Mouse (Mus musculus): Measurements from ENCODE around the gene Macrod2. TPM values are rescaled to one million over a fixed set of nuclear protein-coding genes. Genes with fewer than 3 reads are reported as not detected.
A peak's percentile ranks its signal among the peaks of the same experiment; 100 is the strongest.
"Not testable (repeated sequence)": the region's sequence is repeated elsewhere in the genome, so short reads cannot be mapped to it uniquely, and the experiment has no call there.

Macrod2 gene
- polyA plus RNA-seq, 2 experiments from 2014 or later, result not detected

DNA sequence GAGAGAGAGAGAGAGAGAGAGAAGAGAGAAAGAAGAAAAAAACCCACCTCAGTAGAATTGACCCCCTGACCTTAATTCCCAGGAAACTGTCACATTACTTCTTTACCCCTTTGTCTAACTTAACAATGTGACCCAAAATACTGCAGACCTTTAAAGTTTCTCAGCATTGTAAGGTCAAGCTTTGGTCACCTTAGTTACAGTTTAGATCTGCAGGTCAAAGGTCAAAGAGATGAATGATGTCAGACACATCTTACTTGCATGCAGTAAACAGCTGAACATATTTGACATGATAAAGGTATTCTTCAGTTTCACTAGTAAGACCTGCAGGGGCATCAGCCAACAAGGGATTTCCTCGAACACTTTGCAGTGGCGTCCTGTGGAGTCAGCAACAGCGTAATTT, 309.0 kb downstream of the Macrod2 start:
- no peak for ATAC-seq

DNA sequence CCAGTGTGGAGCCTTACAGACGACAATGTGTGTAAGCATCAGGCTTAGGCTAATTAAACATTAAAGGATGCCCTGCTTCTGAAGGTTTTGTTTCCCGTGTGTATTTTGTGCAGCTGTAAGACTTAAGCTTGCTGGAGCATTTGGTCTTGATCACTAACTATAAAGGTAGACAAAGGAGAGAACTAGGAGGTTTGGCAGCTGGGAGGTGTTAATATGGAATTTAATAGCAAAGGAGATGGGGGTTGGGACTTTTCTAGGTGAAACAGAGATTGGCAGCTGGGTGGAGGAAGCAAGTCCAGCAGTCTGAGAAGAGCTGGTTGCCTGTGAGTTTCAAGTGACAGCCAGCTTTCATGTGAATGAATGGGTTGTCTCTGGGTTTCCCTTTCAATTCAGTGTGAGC, 310.2 kb downstream of the Macrod2 start:
- ATAC-seq, result no peak

DNA sequence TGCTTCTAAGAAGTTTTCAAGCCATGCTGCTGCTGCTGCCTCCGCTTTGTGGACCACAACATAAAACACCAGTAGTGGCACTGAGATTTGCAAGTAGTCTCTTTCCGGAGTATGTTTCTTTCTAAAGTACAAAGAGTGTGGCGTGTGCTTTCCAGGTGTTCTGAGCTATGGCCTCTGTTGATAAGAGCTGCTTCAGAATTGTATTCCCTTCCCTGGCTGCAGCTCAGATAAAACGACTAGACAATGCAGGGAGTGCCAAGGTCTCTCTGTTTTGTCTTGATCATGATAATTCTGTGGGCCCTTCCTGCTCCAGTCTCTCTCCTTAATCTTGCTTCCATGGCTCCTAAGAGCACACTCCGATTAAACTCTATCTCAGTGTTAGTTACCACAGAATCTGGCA, 312.4 kb downstream of the Macrod2 start:
- no peak for ATAC-seq

DNA sequence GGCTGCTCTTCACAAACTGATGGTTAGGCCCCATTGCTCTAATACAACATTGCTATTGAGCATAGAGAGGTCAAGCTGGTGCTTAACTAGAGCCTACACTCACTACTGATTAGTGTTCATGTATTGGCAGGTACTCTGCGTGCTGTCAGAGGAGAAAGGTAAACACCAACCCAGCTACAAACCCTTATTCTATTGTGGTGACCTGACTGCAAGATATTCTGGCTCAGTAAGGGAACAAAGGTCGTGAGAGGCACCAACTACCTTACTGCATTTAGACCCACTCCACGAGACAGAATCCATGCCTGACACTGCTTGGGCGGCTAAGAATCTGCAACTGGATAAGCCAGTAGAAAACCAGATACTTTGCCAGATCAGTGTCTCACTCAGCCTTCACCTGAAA, 320.7 kb downstream of the Macrod2 start:
- no peak for ATAC-seq

DNA sequence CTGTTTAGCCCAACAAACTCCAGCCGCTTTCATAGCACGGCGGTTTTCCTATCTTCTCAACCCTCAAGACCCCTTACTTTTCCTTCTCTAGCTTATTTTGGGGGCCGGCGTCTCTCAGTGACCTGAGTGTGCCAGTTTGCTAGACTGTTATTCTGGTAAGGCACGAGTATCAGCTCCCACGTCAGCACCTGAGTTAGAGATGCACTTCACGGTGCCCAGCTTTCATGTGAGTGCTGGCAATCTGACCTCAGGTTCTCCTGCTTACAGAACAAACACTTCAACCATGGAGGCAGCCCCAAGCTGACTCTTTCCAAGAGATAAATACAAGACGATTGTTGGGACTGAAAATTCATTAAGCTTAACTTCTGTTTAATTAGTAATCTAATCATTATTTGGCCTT, 322.3 kb downstream of the Macrod2 start:
- ATAC-seq, result no peak

DNA sequence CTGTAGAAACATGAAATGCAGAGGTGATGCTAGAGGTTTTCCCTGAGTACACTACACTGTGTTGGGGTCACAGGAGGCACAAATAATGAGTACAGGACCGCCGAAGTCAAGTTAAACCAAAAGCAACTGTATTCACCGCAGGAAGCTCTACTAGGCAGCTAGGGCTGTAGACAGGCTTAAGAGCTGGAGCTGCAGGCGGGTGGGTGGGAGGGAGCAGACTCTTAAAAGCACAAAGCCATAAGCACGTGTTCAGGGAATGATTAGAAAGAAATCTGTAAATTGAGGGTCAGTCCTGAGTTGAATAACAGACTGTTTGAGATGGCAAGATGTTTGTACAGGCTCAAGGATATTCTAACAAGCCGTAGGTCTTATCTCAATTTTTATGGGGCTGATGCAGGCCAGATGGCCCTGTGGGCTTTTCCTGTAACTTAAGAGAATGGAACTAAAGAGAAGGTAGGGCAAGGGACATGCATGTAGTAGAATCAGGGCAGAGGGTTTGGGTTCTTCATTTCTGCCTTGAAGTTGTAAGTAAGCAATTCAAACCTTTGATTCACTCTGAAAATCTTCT, 337.6 kb downstream of the Macrod2 start:
- no peak for ATAC-seq

DNA sequence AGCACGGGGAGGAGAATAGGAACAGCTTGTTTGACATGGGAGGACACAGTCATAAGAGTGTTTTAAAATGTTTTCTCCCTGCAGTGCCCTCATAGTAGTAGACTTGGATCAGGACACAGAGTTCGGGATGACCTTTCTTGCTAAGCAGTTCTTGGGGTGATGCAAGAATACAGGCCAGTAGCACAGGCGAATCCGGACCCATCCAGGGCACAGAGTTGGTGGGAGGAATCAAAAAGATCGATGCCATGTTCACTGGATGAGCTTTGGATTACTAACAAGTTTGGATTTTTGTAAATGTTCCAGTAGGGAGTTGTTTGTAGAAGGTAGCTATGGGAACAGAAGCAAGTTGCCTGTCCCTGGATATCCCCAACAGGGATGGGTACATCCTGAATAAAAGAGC, 345.4 kb downstream of the Macrod2 start:
- ATAC-seq, result no peak

DNA sequence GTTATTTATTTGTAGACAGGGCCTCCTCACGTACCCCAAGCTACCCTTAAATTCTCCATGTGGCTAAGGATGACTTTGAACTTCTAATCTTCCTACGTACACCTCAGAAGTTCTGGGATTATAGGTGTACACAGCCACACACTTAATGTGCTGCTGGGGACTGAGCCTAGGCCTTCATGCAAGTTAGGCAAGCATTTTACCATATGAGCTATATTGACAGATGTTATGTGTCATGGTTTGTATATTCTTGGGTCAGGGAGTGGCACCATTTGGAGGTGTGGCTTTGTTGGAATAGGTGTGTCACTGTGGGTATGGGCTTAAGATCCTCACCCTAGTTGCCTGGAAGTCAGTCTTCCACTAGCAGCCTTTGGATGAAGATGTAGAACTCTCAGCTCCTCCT, 347.8 kb downstream of the Macrod2 start:
- ATAC-seq, result not testable (repeated sequence)

DNA sequence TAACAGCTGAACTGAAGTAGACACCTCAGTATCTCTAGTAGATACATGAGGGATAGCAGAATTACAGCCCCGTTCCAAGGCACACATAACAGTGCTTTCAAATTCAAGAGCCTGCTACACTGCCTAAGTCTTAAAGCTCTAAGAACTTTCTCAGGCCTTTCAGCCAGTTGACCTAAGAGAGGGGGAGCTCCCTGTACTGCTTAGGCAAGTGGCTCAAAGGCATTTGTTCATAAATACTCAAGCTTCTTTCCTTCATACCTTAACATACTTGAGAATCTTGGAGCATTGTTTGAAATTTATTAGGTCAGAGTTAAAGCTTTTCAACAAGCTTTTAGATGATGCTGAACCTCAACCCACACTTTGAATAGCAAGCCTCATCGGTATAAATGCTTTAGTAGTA, 363.8 kb downstream of the Macrod2 start:
- ATAC-seq, result no peak

DNA sequence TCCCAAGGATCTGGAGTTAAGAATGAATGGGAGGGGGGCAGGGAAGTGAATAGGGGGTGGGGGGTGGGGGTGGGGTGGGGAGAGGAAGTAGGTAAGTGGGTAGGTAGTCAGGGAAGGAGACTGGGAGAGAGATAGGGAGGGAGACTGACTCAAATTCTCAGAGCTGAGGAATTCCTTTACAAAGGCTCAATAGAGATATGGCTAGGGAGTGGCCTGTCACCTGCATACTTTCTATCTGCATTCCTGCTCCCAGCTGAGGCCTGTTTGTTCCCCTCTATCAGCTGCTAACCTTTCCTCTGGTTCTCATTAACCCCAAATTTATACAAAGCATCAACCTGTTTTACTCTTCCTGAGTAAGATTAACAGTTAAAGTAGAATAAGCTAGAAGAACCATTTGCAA, 364.6 kb downstream of the Macrod2 start:
- no peak for ATAC-seq

DNA sequence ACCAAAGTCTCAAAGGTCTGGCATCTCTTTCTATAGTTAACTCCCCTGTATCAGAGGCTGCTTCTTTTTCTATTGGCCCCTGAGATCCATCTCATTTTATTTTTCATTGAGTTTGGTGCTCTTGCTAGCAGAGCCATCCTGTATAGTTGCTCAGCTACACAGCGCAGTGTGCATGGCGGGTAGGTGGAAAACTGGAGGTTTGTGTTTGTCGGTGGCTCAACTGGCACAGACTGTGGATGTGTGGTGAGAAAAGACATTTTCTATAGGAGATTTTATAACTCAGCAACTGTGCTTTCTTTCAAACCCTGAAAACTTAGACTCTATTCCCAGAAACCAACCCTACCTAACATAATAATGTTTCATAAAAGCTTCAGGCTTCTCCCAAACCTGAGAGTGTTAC, 365.0 kb downstream of the Macrod2 start:
- no peak for ATAC-seq

DNA sequence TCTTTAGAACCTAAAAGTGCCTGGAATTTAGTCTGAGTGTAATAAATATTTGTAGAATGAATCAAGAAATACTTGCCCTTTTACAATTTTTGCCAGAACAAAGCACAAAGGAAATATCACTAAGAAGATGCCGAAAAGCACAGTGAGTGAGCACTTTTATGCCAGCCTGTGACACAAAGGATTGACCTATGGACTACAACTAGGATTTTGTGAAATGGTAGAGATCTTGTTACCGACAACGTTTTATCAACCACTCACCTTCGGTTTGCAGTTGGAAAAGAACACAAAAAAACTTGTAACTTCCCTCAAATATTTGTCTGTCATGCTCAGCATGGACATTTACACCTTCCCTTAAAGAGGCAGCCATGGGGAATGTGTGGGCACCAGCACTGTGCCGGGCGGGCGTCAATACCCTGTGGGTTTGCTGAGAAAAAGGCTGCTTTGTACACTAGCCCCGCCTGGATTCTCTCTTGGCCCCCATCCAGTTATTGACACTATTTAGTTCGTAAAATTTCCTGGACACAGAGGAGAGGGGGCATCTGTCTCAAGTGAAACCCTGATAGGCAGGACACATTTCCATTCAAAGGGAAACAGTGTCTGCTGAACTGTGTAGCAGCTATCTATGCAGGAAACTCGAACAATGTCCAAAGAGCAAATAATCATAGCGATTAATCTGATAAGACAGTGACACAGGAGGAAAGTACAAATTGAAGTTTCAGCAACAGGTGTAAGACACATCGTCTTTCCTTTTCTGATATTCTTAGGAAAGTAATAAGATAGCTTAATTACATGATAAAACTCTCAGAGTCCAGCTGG, 368.2 kb downstream of the Macrod2 start:
- ATAC-seq, result no peak

DNA sequence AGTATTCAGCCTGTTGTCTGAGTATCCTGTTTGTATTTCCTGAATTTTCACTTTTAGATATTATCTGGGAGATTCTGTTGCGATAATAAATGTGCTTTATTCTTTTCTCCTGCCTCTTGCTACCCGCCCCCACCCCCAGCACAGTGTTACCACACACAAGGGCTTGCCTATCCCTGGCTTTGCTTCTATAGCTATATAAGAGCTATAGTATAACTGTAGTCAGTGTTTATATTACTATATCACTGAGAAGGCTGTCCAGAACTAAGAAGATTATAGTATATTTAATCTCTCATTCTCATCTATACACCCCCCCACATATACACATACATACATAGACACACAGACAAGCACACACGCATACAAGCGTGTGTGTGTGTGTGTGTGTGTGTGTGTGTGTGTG, 374.4 kb downstream of the Macrod2 start:
- no peak for ATAC-seq

DNA sequence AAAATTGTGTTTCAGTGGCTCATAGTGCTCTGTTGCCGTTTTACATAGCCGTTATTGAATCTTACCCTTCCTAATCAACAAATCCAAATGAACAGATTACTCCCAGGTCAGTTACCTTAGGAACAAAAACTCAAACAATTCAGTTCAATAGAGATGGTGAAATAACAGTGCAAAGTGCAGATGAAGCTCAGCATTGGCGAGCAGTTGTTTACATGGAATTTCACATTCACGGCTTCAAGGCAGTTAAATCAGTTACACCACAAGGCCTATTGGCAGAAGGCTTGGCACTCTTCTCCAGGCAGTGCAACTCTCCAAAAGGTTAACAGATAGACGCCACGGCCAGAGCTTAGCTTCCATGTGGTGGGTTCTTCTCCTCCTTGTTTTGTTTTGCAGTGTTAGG, 377.7 kb downstream of the Macrod2 start:
- no peak for ATAC-seq

DNA sequence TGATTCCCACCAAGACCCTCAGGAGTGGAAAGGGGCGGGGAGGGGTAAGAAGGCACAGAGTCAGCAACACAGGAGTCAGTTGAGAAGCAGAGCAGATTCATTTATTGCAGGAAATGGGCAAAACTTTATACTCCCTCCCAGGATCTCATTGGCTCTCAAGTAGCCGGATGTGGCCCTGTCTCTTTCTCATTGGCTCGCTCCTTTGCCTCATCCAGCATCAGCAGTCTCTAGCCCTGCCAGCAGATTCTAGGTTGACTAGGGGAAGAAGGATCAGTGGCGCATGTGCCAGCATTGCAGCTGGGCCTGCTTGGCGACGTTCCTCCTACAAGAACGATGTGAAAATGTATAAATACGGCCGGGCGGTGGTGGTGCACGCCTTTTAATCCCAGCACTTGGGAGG, 378.3 kb downstream of the Macrod2 start:
- no peak for ATAC-seq

DNA sequence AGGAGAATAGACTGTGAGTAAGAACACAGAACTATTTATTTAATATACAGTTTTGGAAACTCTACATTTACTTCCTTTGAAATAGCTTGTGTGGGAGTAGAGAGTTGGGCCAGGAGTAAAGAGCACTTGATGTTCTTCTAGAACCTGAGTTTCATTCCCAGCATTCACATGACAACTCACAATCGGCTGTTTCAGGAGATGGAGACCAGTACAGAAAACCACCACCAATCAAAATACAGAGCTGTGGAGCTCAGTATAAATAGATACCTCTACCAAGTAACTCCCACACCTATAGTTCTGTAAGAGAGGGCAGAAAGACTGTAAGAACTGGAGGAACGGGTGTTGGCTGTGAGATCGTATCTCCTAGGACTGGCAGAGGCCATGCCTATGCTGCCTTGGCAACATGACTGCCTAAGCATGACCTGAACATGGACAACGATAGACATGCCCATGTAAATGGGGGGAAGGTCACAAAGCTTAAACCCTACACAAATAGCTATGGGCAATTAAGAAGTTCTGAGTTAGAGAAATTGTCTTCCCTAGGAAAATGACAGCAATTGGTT, 379.8 kb downstream of the Macrod2 start:
- no peak for ATAC-seq

DNA sequence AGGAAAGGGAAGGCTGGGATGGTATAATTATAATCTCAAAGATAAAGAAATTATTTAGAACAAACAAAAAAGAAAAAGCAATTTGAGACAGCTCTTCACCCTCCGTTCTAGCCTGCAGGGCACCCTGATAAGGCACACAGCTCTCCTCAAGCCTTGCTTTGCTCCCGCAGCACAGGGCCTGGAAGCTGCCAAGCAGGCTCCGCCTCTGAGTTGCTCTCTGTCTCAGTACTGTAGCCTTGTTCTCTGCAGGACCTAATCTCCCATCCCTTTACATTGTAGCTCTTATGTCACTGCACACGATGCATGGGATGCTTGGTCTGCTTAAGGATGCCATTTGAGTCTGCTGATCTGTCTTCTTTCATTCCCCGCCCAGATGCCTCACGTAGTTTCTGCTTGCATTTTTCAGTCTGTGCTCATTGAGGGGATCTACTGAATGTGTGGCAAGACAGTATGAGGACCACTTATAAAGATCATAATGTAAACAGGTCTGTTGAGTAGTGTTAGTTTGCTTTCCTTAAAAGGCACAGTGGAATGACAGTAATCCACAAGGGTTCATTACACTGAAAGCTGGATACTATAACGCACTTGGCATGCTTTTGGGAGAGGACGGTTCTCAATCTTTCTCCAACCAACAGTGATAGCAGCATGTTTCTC, 380.5 kb downstream of the Macrod2 start:
- ATAC-seq, result no peak

DNA sequence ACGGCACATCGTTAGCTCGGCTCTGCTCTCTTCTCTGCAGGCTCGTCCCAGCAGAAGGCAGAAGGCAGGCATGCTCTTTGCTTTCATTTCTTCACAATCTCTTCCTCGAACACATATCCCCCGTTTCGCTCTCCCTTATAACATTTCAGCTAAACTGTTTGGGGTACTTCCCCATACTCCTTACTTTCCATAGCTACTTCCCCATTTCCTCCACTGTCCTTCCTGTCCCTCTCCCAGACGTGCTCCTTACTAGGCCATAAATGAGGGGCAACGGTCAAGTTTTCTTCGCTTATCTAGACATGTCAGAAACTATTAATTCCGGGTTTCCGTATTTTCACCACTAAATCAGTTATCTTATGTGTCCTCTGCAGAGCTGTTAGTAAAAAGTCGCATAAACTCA, 383.1 kb downstream of the Macrod2 start:
- ATAC-seq, result no peak

DNA sequence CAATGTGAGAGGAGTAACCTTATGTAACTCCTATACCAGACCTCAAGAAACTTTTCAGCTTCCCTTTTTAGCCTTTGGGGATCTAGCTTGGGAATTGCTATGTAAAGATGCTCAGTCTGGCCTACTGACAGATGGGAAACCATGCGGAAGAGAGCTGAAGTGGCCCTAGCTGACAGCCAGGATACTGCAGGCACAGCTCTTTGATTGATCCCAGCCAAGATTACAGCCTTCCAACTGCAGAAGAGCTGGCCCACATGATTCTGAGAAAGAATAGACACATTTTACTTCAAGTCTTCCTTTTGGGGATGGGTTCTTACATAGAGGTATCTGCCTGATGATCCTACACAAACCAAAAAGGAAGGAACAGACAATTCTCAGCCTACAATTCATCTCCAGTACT, 387.9 kb downstream of the Macrod2 start:
- no peak for ATAC-seq

DNA sequence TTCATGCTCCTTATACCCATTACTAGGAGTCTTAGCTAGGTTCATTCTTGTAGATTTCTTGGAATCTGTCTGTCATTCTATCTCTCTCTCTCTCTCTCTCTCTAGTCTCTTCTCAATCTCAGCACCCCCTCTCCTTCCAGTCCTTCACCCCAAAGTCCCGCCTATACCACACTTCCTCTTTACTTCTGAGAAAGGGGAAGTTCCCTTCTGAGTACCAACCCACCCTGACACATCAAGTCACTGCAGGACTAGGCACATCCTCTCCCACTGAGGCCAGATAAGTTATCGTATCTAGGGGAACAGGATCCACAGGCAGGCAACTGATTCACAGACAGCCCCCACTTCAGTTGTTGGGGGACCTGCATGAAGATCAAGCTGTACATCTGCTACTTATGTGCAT, 389.5 kb downstream of the Macrod2 start:
- peak; percentile 66 for ATAC-seq

DNA sequence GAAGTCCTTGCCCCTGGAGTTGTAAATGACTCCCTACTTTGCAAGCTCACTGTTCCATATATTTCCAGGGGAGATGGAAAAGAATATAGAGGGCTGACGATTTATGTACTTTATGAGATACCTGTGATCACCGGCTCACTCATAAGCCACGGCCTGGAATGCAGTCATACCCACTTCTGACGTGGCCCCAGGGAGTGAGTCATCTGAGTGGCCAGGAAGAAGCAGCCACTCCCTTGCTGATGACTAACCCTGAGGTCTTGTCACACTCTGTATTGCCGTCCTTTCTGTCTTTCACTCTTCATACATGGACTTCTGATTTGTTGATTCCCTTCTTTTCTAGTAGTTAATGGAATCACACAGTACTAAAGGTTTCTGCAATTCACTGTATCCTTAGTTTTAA, 395.3 kb downstream of the Macrod2 start:
- no peak for ATAC-seq

DNA sequence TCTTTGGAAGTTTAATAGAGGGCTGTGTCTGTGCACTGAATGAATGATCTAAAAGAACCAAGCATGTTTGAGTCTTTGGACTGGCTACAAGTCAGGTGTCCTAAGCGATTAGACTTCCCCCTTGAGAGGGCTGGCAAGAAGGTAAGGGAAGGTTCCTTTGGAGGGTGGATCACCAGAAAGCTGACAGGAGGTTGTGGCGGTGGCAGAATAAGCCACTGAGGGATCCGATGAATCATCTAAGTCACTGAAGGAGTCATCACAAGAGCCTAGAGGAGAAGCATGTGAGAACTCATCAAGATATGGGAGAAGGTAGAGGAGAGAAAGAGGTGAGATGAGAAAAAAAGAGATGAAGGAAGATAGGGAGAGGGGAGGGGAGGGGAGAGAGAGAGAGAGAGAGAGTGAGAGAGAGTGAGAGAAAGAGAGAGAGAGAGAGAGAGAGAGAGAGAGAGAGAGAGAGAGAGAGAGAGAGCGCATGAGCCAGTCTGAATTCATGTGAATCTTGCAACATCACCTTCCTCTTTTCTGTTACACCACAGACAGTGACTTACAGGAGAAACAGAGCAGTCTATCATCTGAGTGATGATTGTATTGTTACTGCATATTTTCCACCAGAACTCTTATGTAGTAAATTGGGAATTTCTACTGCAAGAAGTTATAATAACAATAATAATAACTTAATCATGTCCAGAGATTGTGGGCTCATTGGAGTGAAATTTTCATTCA, 398.9 kb downstream of the Macrod2 start:
- ATAC-seq, result no peak

DNA sequence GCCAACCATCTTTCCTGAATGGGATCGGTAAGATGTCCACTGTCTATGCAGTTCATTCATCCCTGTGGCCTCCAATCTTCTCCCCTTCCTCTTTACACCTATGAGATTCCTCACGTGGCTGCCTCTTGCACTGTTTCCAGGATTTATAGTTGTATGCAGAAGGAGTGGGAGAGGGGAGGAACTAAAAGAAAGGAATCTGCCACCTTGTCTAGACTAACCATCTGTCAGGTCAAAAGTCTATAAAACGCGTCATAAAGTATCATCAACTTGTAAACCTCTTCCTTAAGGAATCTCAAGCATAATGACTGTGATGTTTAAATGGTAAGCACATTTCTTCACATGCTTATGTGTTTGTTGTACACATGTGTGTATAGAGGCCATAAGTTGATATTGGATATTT, 416.6 kb downstream of the Macrod2 start:
- no peak for ATAC-seq

Data from CD4-positive, CD25-positive, alpha-beta regulatory T cell, adult 4 months (primary cell).